Mouse (Mus musculus) inflammation-experienced regulatory T-cells, adult 16 weeks (primary cell): ENCODE results near the gene Polr3c. TPM values are rescaled to one million over a fixed set of nuclear protein-coding genes. Genes with fewer than 3 reads are reported as not detected.

Source experiments
- polyA plus RNA-seq: library from polyadenylated mRNA; unstranded; fragments of 100-300 nt; shearing (Covaris generic); gene quantifications from one replicate; pipeline ENCODE4 v1.2.1, GENCODE M21; 2017

Gene Polr3c
- polyA plus RNA-seq: 75.6 TPM

DNA sequence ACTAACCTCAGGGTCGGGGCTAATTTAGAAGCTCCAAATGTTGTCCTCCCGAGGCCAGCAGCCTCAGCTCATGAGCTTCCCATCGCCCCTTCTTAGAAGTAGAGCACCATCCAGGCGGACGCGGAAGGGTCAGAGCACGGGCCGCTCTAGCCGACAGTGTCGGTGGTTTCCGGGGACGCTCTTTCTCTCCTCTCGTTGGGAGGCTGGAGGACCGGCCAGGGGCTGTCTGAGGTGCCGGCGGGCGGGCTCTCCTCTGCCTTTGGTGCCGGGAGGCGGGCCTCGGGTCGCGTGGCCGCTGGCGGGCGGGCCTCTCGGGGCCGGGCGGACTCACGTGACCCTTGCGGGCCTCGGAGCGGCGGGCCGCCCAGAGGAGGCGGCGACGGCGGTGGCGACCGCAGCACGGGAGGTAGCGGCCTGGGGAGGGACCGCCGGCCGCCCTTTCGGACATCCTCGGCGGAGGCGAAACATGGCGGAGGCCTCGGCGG lies at the start of gene Polr3c, which contains the start of gene Rnf115:
Polr3c (minus strand) TSS at position 286 of the 485 bp plus-strand sequence.
Rnf115 (plus strand) TSS at position 322 of the 485 bp plus-strand sequence.

DNA sequence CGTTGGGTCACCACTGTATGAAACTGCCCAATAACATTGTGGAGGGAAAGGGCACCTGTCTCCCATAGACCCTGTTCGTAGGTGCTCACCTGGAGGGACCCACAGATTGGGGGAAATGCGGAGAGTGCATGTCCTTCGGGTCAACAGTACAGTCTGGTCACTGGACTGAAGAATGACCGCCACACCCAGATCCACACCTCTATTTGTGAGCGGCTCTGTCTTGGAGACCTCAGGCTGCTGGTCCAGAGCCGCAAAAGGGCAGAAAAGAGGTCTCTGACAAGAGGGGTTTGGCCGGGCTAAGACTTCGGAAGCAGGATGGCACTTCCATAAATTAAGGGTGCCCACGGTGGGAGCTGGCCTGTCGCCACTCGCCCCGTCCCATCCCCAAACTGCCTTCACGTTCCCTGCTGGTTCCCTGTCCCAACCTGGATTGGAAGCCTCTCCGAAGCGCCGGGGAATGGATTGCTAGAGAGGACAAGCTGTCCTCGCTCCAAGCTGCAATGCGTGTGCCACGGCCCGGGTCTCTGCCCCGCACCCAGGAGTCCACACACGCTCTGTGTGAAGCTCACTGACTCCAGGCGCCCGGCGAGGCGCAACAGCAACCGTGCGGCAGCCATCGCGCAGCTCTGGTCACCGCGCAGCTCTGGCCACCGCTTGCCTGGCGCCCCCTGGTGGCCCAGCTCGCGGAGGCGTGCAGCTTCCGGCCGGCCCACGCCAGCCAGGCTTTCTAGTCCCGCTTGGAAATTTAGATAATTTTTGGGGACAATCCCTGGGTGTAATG lies 19.3 kb downstream of the Polr3c start, which contains the start of gene Nudt17:
Nudt17 (minus strand) TSS at position 660 of the 781 bp plus-strand sequence.

DNA sequence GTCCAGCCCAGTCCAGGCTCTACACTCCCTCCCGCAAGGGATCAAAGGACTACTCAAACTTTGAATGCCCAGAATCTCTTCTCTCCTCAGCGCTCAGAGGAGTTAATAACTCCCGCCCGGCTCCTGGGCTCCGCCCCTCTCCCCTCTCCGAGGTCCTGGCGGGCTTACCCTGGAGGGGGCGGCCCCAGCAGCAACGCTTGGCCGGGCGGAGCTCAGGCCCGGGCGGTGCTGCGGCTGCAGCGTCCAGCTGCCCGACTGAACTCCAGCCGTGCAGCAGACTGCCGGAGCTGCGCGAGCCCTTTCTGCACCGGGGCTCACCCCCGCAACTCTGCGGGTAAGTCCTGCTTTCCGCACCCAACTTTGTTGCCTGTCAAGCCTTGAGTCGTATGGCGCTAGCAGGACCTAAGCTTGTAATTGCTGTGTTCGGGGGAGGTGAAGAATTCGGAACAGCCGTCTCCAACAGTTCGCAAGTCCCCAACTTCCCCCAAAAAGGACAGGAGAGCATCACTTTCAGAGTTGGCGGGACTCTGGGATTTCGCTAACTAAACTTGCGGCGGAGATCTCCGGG lies 31.1 kb downstream of the Polr3c start, which contains the start of gene Pias3:
Pias3 (plus strand) TSS at position 187 of the 568 bp plus-strand sequence.

DNA sequence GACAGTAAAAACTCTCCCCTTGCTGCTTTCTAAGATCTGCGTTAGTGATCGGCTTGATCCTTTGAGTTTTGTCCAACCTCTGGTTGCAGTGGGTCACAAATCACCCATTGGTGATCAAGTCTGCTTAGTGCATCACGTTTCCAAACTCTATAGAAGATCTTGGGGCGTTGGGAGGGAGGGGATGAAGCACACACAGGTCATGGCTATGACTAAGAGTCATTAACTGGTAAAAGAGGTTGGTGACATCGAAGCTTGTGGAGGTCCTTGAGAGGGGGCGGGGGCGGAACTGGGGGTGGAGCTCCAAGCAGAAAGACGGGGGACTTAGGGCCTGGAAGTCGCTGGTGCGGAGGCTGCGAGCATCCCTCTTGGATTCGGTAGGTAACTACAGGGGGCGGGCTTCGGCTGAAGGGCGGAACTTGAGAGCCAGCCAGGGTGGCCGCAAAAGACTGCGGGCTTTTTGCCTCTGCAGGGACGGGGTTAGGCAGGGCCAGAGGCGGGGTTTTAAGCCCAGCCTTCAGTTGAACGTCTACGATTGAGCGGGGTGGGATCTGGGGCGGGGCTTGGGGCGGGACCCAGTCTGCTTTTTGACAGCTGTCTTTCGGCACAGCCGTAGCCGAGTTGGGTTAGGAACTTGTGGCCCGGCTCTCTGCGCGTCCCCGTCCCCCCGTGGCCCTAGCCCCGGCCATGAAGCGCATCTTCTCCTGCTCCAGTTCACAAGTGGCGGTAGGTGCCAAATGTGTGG lies 57.5 kb downstream of the Polr3c start, which contains the start of gene Ankrd35:
Ankrd35 (plus strand) TSS at position 405 of the 742 bp plus-strand sequence.

Other genes with a start within 250 kb of the Polr3c start
- not detected for gene Hfe2, start 202.5 kb downstream of the Polr3c start, polyA plus RNA-seq
- gene Txnip, start 169.7 kb downstream of the Polr3c start, polyA plus RNA-seq: 1,077 TPM
- gene Gm16253, start 150.6 kb downstream of the Polr3c start, polyA plus RNA-seq: not detected
- 25.2 TPM for gene Polr3gl, start 133.4 kb downstream of the Polr3c start, polyA plus RNA-seq
- not detected for gene Ankrd34a, start 131.0 kb downstream of the Polr3c start, polyA plus RNA-seq
- gene Lix1l, start 126.5 kb downstream of the Polr3c start, polyA plus RNA-seq: 0.84 TPM
- gene Rbm8a, start 97.7 kb downstream of the Polr3c start, polyA plus RNA-seq: 270 TPM
- 83.9 TPM for gene Pex11b, start 92.3 kb downstream of the Polr3c start, polyA plus RNA-seq
- 0.11 TPM for gene Gm42957, start 92.2 kb downstream of the Polr3c start, polyA plus RNA-seq
- 0.22 TPM for gene Itga10, start 82.0 kb downstream of the Polr3c start, polyA plus RNA-seq
- 0.39 TPM for gene Ankrd35, start 57.5 kb downstream of the Polr3c start, polyA plus RNA-seq
- 29.6 TPM for gene Pias3, start 31.2 kb downstream of the Polr3c start, polyA plus RNA-seq
- 1.7 TPM for gene Nudt17, start 19.1 kb downstream of the Polr3c start, polyA plus RNA-seq
- 57.4 TPM for gene Rnf115, start within 50 bp of the Polr3c start, polyA plus RNA-seq
- gene Pdzk1, start 101.7 kb upstream of the Polr3c start, polyA plus RNA-seq: 0.33 TPM
- gene Cd160, start 101.7 kb upstream of the Polr3c start, polyA plus RNA-seq: 34.1 TPM
- 0.45 TPM for gene Gja5, start 177.1 kb upstream of the Polr3c start, polyA plus RNA-seq
- gene Gpr89, start 177.7 kb upstream of the Polr3c start, polyA plus RNA-seq: 40.4 TPM
- not detected for gene Gja8, start 198.4 kb upstream of the Polr3c start, polyA plus RNA-seq